Mouse (Mus musculus) stomach, embryonic 16.5 days (tissue): ENCODE measurements at regions not wholly inside any gene's neighbourhood (a gene's known extent, or its start where the extent isn't known, plus 50 kb on each side); places are given as distances from the start of the nearest gene placed in this dataset.

Experiments used
- ATAC-seq: fragments of 200-750 bp; cut with Nextera tagmentation; 2 replicates; pipeline ENCODE4 v1.8.0; 2017; ENCODE audit warnings: moderate number of reproducible peaks, moderate TSS enrichment; ENCODE audit not compliant: insufficient read depth, low FRiP score
- H3K27ac ChIP-seq: fragments of 300-500 bp; sonication (generic); 2 replicates; pipeline ENCODE4 v1.5.1; 2014; ENCODE audit warnings: low read length
- H3K27me3 ChIP-seq: fragments of 300-500 bp; sonication (generic); 2 replicates; pipeline ENCODE4 v1.6.1; 2014; ENCODE audit warnings: low read length, control low read depth, mixed read lengths; ENCODE audit not compliant: control insufficient read depth, insufficient read depth
- H3K36me3 ChIP-seq: fragments of 300-500 bp; sonication (generic); 2 replicates; pipeline ENCODE4 v1.6.1; 2014; ENCODE audit warnings: low read length; ENCODE audit not compliant: control insufficient read depth, insufficient read depth
- H3K4me1 ChIP-seq: fragments of 300-500 bp; sonication (generic); 2 replicates; pipeline ENCODE4 v1.6.1; 2014; ENCODE audit warnings: low read length, control low read depth, mixed read lengths; ENCODE audit not compliant: control insufficient read depth, insufficient read depth
- H3K4me2 ChIP-seq: fragments of 300-500 bp; sonication (generic); 2 replicates; pipeline ENCODE4 v1.6.1; 2014; ENCODE audit warnings: low read depth, low read length, mixed read lengths
- H3K4me3 ChIP-seq: fragments of 300-500 bp; sonication (generic); replicated peaks from 2 replicates; pipeline ENCODE4 v1.5.1; 2014; ENCODE audit warnings: mild to moderate bottlenecking, low read length
- H3K9ac ChIP-seq: fragments of 300-500 bp; sonication (generic); 2 replicates; pipeline ENCODE4 v1.6.1; 2014; ENCODE audit warnings: low read length
- H3K9me3 ChIP-seq: fragments of 300-500 bp; sonication (generic); replicated peaks from 2 replicates; pipeline ENCODE4 v1.6.1; 2016; ENCODE audit warnings: low read length, control low read depth; ENCODE audit not compliant: control insufficient read depth
- WGBS: fragments of 180-500 bp; shearing (Covaris S2); extraction: QIAGEN DNeasy Blood & Tissue Kit; methylation state at CpG from one replicate; pipeline ENCODE4 v1.1.7; 2014; 5-methylcytosine and 5-hydroxymethylcytosine counted together

DNA sequence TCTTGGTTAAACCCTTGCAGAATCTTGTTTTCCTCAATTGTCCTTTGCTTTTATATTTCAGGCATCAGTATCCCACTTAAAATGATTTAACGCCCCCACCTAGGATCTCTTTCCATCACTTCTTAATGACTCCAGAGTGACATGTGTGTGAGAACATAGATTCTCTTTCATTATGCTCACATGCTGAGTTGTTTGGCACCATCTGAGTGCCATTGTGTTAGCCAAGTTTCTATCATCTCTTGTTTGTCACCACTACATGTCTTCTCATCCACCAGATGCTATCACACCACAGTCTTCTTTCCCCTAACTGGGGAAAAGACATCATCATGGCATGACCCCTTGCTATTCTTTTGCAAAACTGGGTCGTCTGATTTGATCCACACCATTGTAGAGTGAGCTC, 283.4 kb upstream of the Sema6d start:
- H3K4me3 ChIP-seq: no peak overlapping the region
- H3K4me2 ChIP-seq: no peak overlapping the region
- H3K27ac ChIP-seq: no peak overlapping the region
- no peak overlapping the region for H3K9ac ChIP-seq
- H3K9me3 ChIP-seq: no peaks in the 10 kb centered on the region
- 79% methylated on average over 2 of the region's 2 CpGs for WGBS
- H3K27me3 ChIP-seq: no peaks in the 10 kb centered on the region
- no peaks in the 10 kb centered on the region for H3K36me3 ChIP-seq
- ATAC-seq: no peak
- H3K4me1 ChIP-seq: no peaks in the 10 kb centered on the region

DNA sequence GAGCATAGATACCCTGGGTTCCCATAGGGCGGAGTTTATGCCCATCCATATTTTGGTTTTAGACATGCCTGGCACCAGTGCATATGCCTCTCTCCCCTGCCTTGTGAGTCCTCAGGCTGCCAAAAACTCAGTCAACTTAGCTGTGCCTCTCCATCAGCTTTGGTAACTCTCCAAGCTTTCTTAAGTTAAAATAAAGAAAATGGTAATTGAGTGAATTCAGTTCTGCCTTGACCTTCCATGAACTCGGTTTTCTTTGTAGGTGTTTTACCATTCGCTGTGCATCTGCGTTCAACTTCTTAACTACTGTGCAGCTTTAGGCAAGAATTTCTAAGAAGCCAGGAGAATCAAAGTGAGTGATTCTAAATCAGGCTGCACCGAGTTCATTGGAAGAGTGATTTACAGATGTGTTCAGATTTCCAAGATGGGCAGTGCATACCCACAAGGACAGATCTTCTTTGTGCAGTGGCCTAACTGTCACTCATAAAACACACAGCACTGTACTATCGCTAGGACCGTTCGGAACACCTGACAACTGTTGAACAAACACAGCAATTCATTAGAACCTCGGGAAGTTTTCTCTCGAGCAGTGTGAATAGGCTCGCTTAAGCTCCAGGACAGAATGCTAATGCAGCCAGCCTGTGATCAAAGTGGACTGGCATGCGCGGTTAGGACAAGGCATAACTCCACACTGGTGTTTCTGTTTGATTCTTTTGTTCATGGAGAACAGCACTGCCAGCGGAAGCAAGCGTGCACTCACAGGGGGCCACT, 276.4 kb upstream of the Sema6d start:
- Histone ChIP-seq H3K36me3 (no peaks in the 10 kb centered on the region), H3K27me3 (no peaks in the 10 kb centered on the region), H3K9me3 (no peaks in the 10 kb centered on the region), H3K9ac (no peak overlapping the region), H3K4me1 (no peaks in the 10 kb centered on the region), H3K4me3 (no peak overlapping the region), H3K27ac (no peak overlapping the region), H3K4me2 (no peak overlapping the region)
- WGBS: 60% methylated on average over 15 of the region's 15 CpGs
- no peak for ATAC-seq

DNA sequence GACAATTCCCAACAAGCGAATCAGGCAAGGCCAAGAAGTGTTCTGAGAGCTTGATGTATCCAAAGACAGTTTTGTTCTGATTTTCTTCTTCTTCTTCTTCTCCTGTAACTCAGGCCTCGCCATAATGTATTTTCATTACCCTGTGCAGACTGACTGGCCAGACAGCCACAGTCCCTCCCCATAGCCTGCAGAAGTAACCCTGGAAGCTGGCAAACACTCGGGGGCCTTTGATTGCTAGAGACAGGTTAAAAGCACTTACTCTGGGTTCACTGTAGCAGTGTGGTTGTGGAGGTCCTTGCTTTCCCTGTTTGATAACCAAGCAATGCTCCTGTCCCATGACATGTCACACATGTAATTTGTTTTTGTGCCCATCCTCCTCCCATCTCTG, 275.8 kb upstream of the Sema6d start:
- Histone ChIP-seq H3K4me2 (no peak overlapping the region), H3K9me3 (no peaks in the 10 kb centered on the region), H3K27me3 (no peaks in the 10 kb centered on the region), H3K36me3 (no peaks in the 10 kb centered on the region), H3K4me1 (no peaks in the 10 kb centered on the region), H3K9ac (no peak overlapping the region), H3K27ac (no peak overlapping the region), H3K4me3 (no peak overlapping the region)
- no peak for ATAC-seq
- 52% methylated on average over 3 of the region's 3 CpGs for WGBS

DNA sequence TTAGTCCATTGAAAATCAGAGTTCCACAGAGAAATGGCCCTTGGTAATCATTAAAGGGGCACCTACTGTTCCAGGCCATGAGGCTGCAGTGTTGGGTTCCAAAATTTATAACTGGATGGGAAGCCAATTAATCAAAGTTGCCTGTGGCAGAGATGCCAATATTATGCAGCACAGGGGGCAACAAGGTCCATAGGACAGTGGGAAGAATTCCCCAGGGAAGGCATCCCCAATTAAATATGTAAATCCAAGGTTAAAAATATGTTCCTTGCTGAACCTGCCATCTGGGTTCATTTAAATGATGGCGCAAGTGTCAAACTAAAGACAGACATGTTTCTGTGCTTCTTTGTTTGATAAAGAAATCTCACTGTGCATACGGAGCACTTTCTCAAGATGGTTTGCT, 273.1 kb upstream of the Sema6d start:
- no peaks in the 10 kb centered on the region for H3K36me3 ChIP-seq
- H3K27ac ChIP-seq: no peak overlapping the region
- ATAC-seq: no peak
- no peak overlapping the region for H3K4me3 ChIP-seq
- no peaks in the 10 kb centered on the region for H3K9me3 ChIP-seq
- H3K4me1 ChIP-seq: no peaks in the 10 kb centered on the region
- H3K9ac ChIP-seq: no peak overlapping the region
- WGBS: 84% methylated on average over 2 of the region's 2 CpGs
- no peak overlapping the region for H3K4me2 ChIP-seq
- no peaks in the 10 kb centered on the region for H3K27me3 ChIP-seq

DNA sequence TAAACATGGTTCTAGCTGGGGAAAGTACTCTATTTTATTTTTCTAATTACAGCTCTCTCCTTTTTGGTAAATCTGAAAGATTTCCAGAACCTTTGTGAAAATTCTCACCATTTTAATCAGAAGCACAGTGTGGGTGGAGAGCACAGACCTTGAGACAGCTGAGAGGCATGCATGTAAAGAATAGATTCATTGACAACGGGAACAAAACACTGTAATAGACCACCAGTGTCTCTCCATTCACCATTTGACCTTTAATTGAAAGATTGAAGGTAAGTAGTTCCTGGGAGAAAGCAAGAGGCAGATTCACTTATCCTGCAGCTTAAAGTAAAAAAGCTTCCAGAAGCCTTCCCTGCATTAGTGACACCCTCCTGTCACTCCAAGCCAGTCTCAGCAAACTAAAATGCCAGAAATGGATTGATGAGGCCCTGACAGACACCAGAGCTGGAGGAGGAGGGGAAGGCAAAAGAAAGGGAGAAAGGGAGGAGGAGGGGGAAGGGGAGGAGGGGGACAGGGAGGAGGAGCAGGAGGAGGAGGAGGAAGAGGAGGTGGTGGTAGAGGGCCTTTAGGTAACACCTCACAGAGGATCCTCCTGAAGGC, 256.1 kb upstream of the Sema6d start:
- no peaks in the 10 kb centered on the region for H3K4me1 ChIP-seq
- no peak overlapping the region for H3K27ac ChIP-seq
- no peak overlapping the region for H3K9ac ChIP-seq
- H3K9me3 ChIP-seq: no peaks in the 10 kb centered on the region
- no peaks in the 10 kb centered on the region for H3K27me3 ChIP-seq
- H3K4me2 ChIP-seq: no peak overlapping the region
- WGBS: 29% methylated on average over 1 of the region's 1 CpGs
- no peaks in the 10 kb centered on the region for H3K36me3 ChIP-seq
- ATAC-seq: no peak
- H3K4me3 ChIP-seq: no peak overlapping the region
